Mouse (Mus musculus) right cerebral cortex, postnatal 25 days (tissue): Measurements from ENCODE around the gene Dpep3.
A peak's percentile ranks its signal among the peaks of the same experiment; 100 is the strongest.
"Not testable (repeated sequence)": the region's sequence is repeated elsewhere in the genome, so short reads cannot be mapped to it uniquely, and the experiment has no call there.

Experiments used
- DNase-seq: peaks from one replicate; pipeline ENCODE4 v3.0.0; 2022

The Dpep3 gene

DNA sequence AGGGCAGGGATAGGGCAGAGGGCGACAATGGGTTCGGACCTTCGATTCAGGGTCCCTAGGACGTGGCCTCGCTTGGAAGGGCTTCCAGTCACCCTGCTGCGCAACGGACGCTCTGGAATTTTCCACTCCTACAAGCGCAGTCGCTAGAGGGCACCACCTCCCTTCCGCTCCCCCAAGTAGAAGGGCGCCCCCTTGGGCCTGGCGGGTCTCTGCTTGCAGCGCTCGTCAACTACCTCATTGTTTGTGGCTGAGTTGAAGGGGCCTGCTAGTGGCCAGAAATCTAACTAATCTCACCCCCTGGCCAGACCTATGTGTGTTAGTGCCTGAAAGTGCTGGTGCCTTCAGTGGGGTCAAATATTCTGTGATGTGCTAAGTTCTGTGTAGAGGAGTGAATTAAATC lies at the start of gene Dpep3:
Dpep3 (minus strand) TSS at position 105 of the 400 bp plus-strand sequence.
- no peak for DNase-seq

DNA sequence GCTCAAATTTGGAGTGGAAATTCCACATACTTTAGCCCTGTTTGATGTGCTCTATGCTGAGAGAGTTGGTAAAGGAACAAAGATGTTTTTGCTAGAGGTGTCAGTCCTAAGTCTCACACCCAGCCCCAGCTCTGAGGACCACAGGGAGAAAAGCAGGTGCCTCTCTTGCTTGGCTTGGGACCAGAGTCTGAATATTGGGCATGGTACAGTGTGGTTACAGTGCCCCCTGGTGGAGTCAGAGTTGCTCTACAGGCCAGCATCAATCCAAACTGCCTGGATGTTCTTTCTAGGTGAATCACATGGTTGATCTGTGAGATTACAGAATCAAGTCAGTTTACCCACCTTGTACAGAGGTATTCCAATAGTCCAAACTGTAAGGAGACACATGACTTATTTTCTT lies 43.3 kb upstream of the Dpep3 start:
- DNase-seq = peak; percentile 63

DNA sequence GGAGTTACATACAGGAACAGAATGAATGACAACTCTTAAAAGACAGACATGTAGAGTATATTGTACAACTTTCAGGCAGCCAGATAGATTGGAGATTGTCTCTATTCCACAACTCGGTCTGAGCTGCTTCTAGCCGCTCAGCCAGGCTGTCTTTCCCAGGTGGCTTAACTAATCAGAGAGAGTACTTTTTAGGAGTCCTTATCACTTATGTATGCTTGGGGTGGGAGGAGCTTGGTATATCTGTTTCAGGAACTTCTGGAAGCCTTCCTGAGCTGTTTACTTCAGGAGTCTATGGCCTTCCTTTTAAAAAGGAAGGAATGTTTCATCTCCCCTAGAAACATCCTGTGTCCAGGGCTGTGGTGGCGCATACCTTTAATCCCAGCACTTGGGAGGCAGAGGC lies 38.8 kb upstream of the Dpep3 start:
- DNase-seq = no peak

DNA sequence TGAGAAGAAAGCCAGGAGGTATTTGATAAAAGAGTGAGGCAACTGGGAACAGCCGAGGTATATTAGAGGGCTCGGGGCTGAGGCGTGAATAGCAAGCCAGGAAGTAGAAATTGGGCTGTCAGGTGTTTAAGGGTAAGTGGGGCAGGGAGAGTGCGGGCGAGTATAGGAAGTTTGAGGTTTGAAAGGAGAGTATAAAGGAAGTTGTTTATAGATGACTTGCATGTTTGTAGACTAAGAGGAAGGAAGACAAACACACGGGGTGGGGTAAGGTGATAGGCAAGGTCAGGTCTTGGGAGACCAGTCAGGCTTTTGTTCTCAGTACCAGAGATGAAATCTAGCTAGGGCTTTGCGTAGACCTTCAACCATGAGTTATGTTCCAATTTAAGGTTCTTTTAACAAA lies 37.9 kb upstream of the Dpep3 start:
- no peak for DNase-seq

DNA sequence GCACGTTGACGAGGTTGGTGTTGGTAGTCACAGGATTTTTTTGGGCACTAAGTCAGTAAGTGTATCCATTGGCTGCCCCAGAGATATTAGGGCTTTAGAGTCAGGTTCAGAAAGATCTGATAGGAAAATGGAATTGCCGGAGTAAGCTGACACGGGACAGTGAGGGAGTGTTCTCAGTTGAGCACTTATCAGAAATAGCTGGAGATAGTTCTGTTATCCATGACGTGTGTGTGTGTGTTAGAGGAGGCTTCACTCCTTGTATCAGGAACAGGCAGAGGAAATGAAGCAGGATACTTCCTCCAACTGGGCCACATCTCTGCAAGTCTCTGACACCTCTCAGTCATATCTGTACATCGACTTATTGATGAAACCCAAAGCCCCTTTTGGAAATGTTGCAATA lies 37.1 kb upstream of the Dpep3 start:
- DNase-seq = no peak

DNA sequence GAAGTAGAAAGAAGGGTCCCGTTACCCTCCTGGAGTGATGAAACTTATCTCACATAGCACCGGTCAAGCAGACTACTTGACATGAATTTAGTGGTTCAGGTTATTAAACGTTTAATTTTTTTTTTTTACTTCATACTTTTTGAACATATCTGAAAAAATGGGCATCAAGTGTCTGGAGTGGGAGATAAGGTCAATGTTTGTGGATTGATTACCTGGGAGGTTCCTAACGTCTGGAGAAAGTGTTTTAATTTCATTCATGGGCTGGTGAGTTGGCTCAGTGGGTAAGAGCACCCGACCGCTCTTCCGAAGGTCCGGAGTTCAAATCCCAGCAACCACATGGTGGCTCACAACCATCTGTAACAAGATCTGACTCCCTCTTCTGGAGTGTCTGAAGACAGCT lies 33.0 kb upstream of the Dpep3 start:
- DNase-seq = not testable (repeated sequence)

DNA sequence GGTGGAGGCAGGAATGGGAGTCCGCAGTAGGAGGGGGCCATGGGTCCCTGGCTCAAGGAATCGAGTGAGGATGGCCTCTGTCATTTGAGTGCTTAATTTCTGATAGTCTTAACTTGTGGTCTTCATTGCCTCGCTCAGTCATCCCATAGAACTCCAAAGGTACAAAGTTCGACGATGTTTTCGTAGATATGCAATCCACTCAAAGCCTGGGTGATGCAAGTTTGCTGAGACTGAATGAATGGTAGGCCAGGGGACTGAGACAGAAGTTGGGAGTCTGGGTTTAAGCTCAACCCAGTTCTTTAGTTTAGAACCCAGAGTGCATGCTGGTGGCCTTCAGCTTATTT lies 32.4 kb upstream of the Dpep3 start, which contains the start of gene Ddx28:
Ddx28 (minus strand) TSS at position 240 of the 344 bp plus-strand sequence.
- no peak for DNase-seq

DNA sequence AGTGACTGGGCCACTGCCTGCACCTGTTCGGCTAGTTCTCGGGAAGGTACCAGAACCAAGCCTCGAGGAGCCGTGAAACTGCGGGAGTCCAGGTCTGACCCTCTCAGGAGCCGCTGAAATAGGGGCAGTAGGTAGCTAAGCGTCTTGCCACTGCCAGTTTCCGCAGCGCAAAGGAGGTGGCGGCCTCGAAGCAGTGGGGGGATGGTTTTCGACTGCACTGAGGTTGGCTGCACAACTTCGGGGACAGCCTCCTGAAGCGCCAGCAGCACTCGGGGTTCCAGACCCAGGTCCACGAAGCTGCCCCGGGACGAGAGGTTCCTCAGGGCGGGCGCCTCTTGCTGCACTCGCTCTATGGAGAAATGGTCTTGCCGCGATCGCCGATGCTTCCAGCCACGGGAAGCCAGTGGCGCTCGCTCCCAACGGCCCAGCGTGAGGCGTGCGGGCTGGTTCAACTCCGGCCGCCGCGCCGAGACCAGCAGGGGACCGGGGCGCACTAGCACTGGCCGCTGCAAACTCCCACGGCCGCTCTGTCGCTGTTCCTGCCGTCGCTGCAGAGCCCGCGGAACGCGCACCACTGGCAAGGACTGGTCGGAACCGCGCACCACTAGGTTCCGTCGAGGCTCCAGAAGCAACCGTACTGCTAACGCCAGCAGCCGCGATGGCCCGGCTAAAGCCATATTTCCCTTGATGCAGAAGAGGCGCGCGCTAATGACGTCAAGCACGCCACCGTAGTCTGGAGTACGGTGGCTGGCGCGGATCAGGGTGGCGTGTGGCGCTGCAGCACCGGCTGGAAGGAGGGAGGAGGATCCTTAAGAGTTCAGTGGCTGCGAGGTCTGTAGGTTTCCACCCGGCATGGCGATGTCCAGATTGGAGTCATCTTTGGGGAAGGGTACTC lies 31.8 kb upstream of the Dpep3 start:
- peak; percentile 93 for DNase-seq

DNA sequence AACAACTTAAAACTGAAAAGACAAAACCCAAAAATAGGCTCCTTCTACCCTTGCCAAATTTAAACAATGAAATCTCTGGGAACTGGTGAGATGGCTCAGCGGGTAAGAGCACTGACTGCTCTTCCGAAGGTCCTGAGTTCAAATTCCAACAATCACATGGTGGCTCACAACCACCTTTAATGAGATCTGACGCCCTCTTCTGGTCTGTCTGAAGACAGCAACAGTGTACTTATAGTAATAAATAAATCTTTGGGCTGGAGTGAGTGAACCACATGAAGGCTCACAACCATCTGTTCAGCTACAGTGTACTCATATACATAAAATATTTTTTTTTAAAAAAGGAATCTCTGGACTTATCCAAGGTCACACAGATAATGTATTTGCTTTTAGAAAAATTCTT lies 28.7 kb upstream of the Dpep3 start:
- DNase-seq = not testable (repeated sequence)

DNA sequence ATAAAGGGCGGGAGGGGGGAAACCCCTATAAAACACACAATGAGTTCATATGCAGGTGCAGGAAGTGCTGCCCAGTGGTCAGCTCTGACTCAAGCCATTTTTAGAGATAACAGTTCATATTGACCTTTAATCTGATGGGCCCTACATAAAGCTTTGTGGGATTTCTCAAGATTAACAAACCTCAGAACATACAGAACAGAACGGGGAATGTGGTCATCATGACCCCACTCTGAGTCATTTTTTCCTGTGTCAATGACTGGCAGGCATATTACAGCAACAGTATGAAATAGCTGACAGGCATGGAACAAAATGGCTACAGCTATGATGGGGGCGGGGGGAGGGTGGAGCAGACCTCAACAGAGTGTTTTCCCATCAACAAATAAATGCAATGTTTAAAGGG lies 27.9 kb upstream of the Dpep3 start:
- no peak for DNase-seq

DNA sequence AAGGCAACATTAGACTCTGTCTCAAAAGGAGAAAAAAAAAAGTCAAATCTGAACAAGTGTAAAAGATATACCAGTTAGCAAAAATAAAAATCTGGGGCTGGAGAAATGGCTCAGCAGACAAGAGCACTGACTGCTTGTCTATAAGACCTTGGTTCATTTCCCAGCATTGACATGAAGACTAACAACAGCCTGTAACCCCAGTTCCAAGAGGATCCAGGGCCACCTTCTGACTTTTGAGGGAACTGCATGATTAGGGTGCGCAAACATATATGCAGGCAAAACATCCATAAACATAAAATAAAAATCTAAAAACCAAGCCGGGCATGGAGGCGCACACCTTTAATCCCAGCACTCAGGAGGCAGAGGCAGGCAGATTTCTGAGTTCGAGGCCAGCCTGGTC lies 27.2 kb upstream of the Dpep3 start:
- no peak for DNase-seq

DNA sequence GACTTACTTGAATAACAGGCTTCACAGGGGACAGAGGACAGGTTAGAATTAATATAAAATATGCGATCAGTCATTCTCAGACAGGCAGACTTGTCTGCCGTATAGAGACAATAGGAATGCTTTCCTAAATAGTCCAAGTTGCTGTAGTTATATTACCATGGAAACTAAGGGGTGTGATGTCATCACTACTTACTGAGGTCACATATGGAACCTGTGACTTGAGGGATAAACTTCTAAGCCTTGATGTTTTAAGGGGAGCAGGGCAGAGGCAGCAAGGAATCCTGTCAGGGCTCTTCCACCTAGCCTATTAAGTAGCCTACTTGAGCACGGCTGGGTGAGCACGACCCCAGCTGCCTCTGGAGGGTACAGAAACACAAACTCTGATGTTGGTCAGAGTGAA lies 26.6 kb upstream of the Dpep3 start, which contains the start of gene Dpep2nb:
Dpep2nb (minus strand) TSS at position 101 of the 400 bp plus-strand sequence.
- no peak for DNase-seq

DNA sequence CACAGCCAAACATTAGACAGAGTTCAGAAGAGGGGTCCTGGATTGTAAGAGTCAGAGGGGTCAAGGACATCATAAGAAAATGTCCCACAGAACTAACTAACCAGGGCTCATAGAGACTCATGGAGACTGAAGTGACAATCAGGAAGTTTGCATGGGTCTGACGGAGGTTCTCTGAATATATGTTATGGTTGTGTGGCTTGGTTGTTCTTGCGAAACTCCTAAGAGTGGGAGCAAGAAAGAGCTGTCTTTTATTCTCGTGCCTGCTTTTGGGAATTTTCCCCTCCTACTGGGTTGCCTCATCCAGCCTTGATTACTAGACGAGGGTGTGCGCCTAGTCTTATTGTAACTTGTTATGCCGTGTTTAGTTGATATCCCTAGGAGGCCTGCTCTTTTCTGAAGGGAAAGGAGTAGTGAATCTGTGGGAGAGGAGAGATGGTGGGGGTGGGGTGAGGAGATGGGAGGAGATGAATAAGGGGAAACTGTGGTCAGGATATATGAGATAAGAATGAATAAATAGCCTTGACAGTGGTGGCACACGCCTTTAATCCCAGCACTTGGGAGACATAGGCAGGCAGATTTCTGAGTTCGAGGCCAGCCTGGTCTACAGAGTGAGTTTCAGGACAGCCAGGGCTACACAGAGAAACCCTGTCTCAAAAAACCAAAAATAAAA lies 25.4 kb upstream of the Dpep3 start:
- DNase-seq = no peak

DNA sequence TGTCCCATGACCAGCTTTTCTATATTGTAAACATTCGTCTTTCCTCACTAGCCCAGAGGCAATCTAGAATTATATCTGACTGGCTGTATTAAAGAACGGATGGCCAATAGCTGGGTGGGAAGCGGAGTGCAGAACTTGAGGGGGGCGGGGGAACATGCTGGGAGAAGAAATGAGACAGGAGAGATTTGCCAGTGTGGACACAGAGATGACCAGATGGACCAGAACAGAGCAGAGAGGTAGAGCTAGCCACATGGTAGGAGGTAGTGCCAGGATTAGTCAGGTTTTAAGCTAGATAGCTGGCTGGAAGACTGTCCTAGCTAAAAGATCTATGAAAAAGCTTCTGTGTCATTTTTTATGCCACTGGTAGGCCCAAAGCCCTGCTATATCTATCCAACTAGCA lies 22.7 kb upstream of the Dpep3 start:
- no peak for DNase-seq

DNA sequence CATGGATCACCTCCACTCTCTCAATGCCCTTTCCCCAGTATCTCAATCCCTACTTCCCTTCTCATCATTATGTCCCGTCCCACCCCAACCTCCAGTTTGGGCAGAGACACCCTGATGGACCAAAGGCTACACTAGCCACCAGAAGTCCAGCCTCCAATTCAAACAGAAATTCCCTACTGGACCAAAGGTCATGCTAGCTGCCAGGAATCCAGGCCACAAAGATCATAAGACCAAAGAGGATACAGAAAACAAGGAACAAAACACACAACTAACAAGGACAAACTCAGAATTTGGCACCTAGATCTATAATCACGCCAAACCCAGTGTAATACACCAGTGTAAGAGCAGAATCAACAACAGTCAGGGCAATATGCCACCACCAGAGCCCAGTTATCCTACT lies 19.7 kb upstream of the Dpep3 start:
- DNase-seq = no peak

DNA sequence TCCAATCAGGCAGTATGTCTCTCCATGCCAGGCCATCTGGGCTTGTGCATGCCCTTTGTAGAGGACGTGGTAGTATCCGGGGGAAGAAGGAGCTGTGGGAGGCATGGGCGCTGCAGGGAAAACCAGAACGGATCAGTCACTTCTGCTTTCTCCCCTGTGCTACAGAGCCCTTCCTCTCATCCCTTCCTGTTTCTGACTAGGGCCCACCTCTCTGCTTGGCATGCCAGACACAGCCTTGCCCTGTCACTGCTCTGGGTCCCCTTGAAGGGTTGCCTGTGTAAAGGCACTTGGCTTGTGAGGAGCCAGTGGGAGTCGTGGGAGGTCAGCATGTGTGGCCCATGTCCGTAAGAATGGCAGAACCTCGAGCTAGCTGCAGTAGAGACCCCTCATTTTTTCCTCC lies 17.1 kb upstream of the Dpep3 start:
- DNase-seq = no peak

DNA sequence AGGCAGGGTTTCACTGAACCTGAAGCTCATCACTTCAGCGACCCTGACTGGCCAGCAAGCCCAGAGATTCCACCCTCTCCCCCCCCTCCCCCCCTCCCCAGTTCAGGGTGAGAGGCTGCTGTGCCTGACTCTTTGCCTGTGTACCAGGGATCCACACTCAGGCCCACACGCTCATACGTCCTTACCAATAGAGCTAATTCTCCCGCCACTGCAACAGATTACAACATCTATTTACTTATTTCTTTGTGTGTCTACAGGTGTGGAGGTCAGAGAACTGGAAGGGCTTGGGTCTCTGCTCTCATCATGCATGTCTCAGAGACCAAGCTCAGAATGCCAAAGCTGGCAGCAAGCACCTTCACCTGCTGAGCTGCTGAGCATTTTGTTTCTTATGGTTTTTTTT lies 14.0 kb upstream of the Dpep3 start:
- DNase-seq = no peak

DNA sequence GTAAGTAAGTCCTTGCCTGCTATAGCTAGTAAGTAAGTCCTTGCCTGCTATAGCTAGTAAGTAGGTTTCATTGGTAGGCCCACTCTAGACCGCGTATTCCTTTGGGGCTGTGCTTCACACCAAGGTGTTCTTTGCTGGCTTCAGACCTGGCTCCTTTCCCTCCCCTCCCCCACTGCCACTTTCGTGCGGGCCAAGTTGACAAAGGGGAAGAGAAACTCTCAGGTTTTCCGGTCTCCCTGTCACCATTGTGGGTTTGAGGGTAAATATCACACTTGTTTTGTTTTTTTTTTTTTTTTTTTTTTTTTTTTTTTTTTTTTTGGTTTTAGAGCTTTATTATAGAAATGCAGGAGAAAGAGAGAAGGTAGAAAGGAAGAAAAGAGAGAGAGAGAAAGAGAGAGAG lies 13.3 kb upstream of the Dpep3 start:
- DNase-seq = no peak

DNA sequence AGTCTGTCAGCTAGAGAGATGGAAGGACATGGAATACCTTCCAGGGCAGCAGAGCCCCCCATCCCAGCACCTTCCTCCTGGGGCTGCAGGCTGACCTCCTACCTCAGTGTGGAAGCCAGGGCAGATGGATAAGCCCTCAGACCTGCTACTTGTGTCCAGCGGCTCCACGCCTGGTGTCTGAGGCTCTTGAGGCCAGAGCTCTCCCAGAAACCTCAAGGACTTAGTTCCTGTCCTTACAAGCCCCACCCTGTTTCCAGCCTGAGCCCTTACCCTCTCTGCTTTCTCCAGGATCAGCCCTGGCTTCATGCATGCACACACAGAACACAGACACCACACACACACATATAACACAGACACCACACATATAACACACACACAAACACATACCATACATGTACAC lies 12.3 kb upstream of the Dpep3 start:
- no peak for DNase-seq

DNA sequence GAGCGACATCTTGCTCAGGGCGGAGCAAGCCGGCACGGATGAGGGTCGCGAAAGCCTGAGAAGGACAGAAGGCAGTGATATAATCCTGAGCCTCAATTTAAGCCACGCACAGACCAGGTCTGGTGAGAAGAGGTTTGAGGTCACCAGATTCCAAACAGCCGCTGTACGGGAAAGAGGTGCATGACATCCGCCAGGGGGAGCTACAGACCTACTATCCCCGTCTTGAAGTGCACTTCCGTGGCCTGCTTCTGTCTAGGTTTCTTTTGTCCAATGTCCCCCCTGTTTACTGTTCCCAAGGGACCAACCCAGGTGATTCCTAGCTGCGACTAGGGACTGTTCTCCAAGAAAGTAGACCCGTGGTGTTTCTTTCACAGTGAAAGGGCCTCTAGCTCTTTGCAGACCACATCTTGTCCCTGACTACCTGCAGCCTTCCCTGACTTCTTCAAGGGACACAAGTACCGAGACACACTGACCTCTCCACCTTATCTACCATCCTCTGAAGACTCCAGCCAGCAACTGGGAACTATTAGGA lies 11.7 kb upstream of the Dpep3 start, which contains the start of gene Dus2:
Dus2 (plus strand) TSS at position 482 of the 532 bp plus-strand sequence.
- DNase-seq = peak; percentile 45

DNA sequence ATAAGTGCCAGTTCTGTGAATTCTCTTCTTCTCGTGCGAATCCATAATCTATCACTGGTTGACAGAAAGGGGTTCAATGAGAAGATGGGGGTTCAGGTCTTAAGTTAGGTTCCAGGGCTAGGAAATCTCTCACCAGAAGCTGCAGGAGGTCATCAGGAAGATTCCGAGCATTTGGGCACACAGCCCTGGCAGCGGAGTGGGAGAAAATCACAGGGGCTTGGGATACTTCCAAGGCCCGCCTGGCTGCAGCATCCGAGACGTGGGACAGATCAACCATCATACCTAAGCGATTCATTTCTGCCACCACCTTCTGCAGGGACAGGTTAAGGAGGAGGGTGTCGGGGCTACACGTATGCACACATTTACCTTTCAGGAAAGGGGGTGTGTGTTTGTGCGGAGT lies 9.3 kb upstream of the Dpep3 start:
- no peak for DNase-seq

DNA sequence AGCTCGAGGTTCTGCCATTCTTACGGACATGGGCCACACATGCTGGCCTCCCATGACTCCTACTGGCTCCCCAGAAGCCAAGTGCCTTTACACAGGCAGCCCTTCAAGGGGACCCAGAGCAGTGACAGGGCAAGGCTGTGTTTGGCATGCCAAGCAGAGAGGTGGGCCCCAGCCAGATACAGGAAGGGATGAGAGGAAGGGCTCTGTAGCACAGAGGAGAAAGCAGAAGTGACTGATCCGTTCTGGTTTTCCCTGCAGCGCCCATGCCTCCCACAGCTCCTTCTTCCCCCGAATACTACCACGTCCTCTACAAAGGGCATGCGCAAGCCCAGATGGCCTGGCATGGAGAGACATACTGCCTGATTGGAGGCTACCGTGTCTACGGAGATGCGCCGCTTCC lies 4.2 kb upstream of the Dpep3 start:
- not testable (repeated sequence) for DNase-seq

DNA sequence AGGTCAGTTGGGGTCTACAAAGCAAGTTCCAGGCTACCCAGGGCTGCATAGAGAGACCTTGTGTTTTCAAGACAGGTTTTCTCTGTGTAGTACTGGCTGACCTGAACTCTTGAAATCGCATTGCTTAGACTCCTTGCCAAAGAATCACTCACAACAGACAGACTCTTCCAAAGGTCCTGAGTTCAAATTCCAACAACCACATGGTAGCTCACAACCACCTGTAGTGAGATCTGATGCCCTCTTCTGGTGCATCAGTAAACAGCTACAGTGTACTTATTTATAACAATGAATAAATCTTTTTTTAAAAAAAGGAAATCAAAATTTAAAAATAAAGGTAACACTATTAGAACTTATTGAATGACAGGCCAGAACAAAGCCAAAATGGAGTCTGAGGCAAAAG lies 1.9 kb upstream of the Dpep3 start:
- DNase-seq = no peak

DNA sequence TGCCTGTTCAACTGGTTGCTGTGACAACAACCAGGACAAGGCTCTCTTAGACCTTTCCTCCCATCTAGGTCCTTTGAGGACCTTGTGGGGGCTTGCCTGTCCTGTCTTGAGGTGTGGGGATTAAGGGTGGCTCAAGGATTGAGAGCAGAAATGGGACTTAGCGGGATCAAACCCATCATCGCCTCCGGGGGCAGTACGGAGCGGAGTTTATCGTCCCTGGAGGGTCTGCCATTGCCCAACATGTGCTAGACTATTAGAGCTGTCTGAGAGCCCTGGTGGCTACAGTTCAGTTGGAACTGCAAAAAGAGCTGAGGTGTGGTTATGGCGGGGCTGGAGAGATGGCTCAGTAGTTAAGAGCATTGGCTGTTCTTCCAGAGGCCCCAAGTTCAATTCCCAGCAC lies 3.9 kb downstream of the Dpep3 start:
- DNase-seq = no peak
